Mouse (Mus musculus) gastrocnemius, postnatal 14 days (tissue): ENCODE measurements around the gene Rps10. TPM values are rescaled to one million over a fixed set of nuclear protein-coding genes. Genes with fewer than 3 reads are reported as not detected.

Experiments used
- DNase-seq: peaks from one replicate; pipeline ENCODE4 v3.0.0; 2021; ENCODE audit warnings: mixed read lengths
- intact Hi-C: fragments of 180-260 bp; cut with DNase I; formaldehyde crosslinking; loops from one replicate; pipeline ENCODE4 v1.15.1; 2025; ENCODE audit warnings: low total_unique reads
- total RNA-seq, 2 experiments: library from RNA; stranded (reverse); gene quantifications; 2 replicates each; pipeline ENCODE4 v1.2.3; 2021

The Rps10 gene
- total RNA-seq, 2 experiments from 2014 or later, result 514 to 595 TPM

DNA sequence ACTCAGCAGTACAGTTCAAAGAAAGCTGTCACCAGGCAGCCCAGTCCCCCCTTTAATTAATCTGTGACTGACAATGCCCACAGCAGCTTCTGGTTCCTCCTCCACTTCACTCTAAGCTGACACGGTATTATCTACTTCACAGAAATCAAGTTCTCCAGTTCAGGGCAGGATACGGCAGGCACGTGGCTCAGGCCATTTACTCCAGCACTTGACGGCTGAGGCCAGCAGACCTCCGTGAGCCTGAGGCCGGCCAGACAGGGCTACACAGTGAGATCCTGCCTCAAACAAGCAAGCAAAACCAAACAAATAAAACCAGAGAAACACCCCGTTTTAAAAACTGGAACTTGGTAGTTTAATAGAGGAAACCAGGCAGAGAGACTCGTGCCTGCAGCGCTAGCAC, 49.8 kb downstream of the Rps10 start:
- DNase-seq, result no peak
- intact Hi-C loops, result no loop called here

DNA sequence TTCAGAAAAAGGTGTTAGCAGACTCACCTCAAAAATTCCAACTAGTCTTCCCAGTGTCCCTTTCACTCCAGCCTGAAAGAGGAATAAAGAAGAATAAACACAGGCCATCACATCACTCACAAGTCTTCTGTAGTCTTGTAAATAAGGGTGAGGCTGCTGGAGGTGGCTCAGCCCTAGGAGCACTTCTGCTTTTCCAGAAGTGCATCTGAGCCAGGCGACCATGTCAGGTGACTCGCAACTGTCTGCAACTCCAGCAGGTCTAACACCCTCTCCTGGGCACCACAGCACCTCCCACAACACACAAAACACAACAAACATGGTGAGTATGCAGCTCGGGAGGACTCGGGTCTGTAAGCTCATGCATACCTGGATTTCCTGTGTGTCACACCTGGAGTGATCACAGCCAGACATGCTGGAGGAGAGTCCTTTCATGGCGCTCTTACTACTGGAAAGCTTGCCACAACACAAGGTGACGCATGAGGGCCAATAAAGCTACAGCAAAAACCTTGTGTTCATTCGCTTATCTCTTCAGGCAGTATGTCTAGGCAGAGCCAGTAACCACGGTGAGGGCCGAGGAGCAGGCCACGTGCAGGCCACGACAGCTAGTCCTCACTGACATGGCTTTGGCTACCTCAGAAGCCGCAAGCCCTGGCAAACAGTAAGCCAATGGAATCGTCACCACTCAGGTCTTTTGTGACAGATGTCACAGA, 53.1 kb downstream of the Rps10 start:
- no peak for DNase-seq

More for the DNA sequence above, 53.1 kb downstream of the Rps10 start:
- intact Hi-C loops, result no loop called here

Other genes starting within 250 kb of the Rps10 start
- gene Grm4, start 115.3 kb downstream of the Rps10 start, total RNA-seq, result not detected
- gene Hmga1, start 80.2 kb downstream of the Rps10 start, total RNA-seq, result 10 to 100 TPM; 17.2 to 18.7 TPM
- gene AI413582, start 70.9 kb downstream of the Rps10 start, total RNA-seq, result 1 to 10 TPM; 2.6 to 4.4 TPM
- gene Nudt3, start 13.2 kb downstream of the Rps10 start, total RNA-seq, result 100 to 1,000 TPM; 218 to 230 TPM
- gene RPS10-NUDT3, start 1.4 kb downstream of the Rps10 start, total RNA-seq, result not detected
- under 1 TPM; 0.13 to 0.23 TPM for gene Pacsin1, start 18.8 kb upstream of the Rps10 start, total RNA-seq
- gene Spdef, start 92.3 kb upstream of the Rps10 start, total RNA-seq, result under 1 TPM; 0.33 to 0.47 TPM
- 10 to 100 TPM; 79.7 to 85.1 TPM for gene D17Wsu92e, start 184.0 kb upstream of the Rps10 start, total RNA-seq
- gene Snrpc, start 201.5 kb upstream of the Rps10 start, total RNA-seq, result 10 to 100 TPM; 79.1 to 81.2 TPM
- 10 to 100 TPM; 15.8 to 16.6 TPM for gene Uhrf1bp1, start 219.8 kb upstream of the Rps10 start, total RNA-seq